Mouse (Mus musculus) E14TG2a.4 (cell line): Measurements from ENCODE around the gene Cdc42ep5.

Source experiments
- CTCF ChIP-seq: conservative IDR thresholded peaks from 2 replicates; pipeline ENCODE4 v1.5.1; 2014; ENCODE audit warnings: low read length
- POU5F1 ChIP-seq: IDR thresholded peaks from 2 replicates; pipeline ENCODE4 v1.6.1; 2014; ENCODE audit warnings: low read length, borderline replicate concordance

DNA sequence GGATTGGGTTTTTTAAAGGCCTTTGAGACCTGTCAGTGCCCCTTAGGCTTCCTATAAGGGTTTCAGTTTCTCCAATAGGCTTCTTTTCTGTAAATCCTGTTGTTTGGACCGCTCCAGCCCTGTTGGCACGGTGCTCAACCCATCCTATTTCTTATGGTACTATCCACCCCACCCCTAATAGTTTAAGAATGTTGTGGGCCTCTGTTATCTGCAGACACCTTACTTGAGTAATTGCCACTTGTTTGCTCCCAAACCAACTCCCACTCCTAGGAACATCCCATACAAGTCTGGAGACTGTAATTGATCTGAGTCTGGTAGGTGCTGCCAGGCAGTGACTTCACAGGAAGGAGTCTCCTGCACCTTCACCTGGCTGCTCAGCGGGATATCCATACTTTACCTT lies 26.9 kb downstream of the Cdc42ep5 start:
- no peak for TF ChIP-seq CTCF
- no peak for TF ChIP-seq POU5F1
